Mouse (Mus musculus) cerebellum, adult 2 months (tissue): ENCODE data around the gene Mthfd1. TPM values are rescaled to one million over a fixed set of nuclear protein-coding genes. Genes with fewer than 3 reads are reported as not detected.
"Not testable (repeated sequence)": the region's sequence is repeated elsewhere in the genome, so short reads cannot be mapped to it uniquely, and the experiment has no call there.

ENCODE experiments used
- DNase-seq, 2 experiments: peaks; one replicate each; pipeline ENCODE4 v3.0.0; 2021
- H3K27ac ChIP-seq: fragments of 200-500 bp; 2 replicates; pipeline ENCODE4 v1.5.1; 2012; ENCODE audit warnings: low read length, control low read depth, inconsistent platforms; ENCODE audit not compliant: insufficient read depth
- H3K27me3 ChIP-seq: fragments of 200-500 bp; 2 replicates; pipeline ENCODE4 v1.6.1; 2012; ENCODE audit warnings: inconsistent platforms, mild to moderate bottlenecking, low read length, moderate library complexity; ENCODE audit not compliant: control insufficient read depth, insufficient read depth
- H3K4me1 ChIP-seq: fragments of 200-500 bp; 2 replicates; pipeline ENCODE4 v1.6.1; 2011; ENCODE audit warnings: low read length; ENCODE audit not compliant: control insufficient read depth, insufficient read depth
- H3K4me3 ChIP-seq: fragments of 200-500 bp; replicated peaks from 2 replicates; pipeline ENCODE3; 2011; ENCODE audit warnings: mild to moderate bottlenecking, low read depth, low read length, control low read depth; ENCODE audit not compliant: insufficient read depth
- CTCF ChIP-seq: fragments of 200-500 bp; IDR thresholded peaks from 2 replicates; pipeline ENCODE4 v1.5.1; 2011; ENCODE audit warnings: low read depth, mild to moderate bottlenecking, control low read depth, low read length, moderate library complexity, borderline replicate concordance; ENCODE audit not compliant: insufficient read depth
- POLR2A ChIP-seq: fragments of 200-500 bp; IDR thresholded peaks from 2 replicates; pipeline ENCODE4 v1.6.1; 2011; ENCODE audit warnings: low read length, control low read depth, borderline replicate concordance; ENCODE audit not compliant: insufficient read depth
- WGBS: fragments of 180-500 bp; shearing (Covaris S2); methylation state at CpG from one replicate; pipeline ENCODE4 v1.1.7; 2018; 5-methylcytosine and 5-hydroxymethylcytosine counted together
- polyA plus RNA-seq: library from polyadenylated mRNA; depleted of rRNA; stranded (reverse); fragments of >200 nt; gene quantifications from 2 replicates; pipeline ENCODE4 v1.2.3, GENCODE M21; 2012; rRNA removed

Gene Mthfd1
- 44.4 and 52.6 TPM in 2 replicates for polyA plus RNA-seq

GRCm38 (mm10) chr12:76254725-76255498 lies at the start of gene Mthfd1:
Mthfd1 (plus strand) TSS chr12:76255298.
- peak; percentile 94 to 98 for DNase-seq
- Histone ChIP-seq H3K4me3 (peak within 1 kb of the TSS; percentile 80), H3K4me1 (no peaks in the 10 kb centered on the region), H3K27me3 (no peaks in the 10 kb centered on the region), H3K27ac (peak within 1 kb of the TSS; percentile 48)
- TF ChIP-seq CTCF, result no peak
- TF ChIP-seq POLR2A, result peak; percentile 59
- WGBS, result 1% methylated on average over 43 of the region's 43 CpGs

GRCm38 (mm10) chr12:76209429-76209974 lies 45.6 kb upstream of the Mthfd1 start:
- H3K27me3 ChIP-seq, result no peaks in the 10 kb centered on the region
- no peak overlapping the region for H3K27ac ChIP-seq
- no peak for TF ChIP-seq POLR2A
- TF ChIP-seq CTCF, result no peak
- H3K4me1 ChIP-seq, result no peaks in the 10 kb centered on the region
- no peak overlapping the region for H3K4me3 ChIP-seq
- no peak for DNase-seq
- WGBS, result 94% methylated on average over 5 of the region's 5 CpGs

DNA sequence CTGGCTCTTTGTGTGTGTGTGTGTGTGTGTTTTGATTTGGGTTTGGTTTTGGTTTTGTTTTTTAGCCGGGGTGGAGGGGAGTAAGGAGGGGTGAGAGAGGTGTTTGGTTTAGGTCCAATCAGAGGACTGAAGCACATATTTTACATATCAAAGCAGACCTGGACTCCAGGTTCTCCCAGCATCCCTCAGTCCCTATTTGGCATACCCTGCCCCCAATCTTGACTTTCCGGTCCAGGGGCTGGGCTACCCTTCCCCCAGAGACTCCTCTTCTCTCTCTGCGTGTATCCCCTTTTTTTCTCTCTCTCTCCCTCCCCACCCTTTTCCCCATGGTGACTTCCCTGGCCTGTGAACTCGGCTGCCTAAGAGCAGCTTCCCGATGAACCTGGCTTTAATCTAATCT lies 40.0 kb upstream of the Mthfd1 start:
- Histone ChIP-seq H3K27ac (no peak overlapping the region), H3K4me1 (no peaks in the 10 kb centered on the region), H3K4me3 (no peak overlapping the region), H3K27me3 (no peaks in the 10 kb centered on the region)
- DNase-seq, result no peak
- 42% methylated on average over 5 of the region's 5 CpGs for WGBS
- TF ChIP-seq CTCF, result no peak
- TF ChIP-seq POLR2A, result no peak

- DNase-seq, result no peak
- Histone ChIP-seq H3K4me3 (no peak overlapping the region), H3K27me3 (no peaks in the 10 kb centered on the region), H3K4me1 (no peaks in the 10 kb centered on the region), H3K27ac (no peak overlapping the region)
- WGBS, result 66% methylated on average over 11 of the region's 11 CpGs
- TF ChIP-seq POLR2A (no peak), CTCF (no peak)
Observed at GRCm38 (mm10) chr12:76216716-76217115, 38.4 kb upstream of the Mthfd1 start.

- 71% methylated on average over 3 of the region's 8 CpGs for whole genome bisulfite sequencing
Observed at GRCm38 (mm10) chr12:76222104-76222503, 33.0 kb upstream of the Mthfd1 start.

GRCm38 (mm10) chr12:76230644-76231043 lies 24.5 kb upstream of the Mthfd1 start:
- no peaks in the 10 kb centered on the region for H3K4me1 ChIP-seq
- H3K27ac ChIP-seq, result no peak overlapping the region
- WGBS, result 65% methylated on average over 6 of the region's 6 CpGs
- no peak for DNase-seq
- TF ChIP-seq POLR2A (no peak), CTCF (no peak)
- no peak overlapping the region for H3K4me3 ChIP-seq
- H3K27me3 ChIP-seq, result no peaks in the 10 kb centered on the region

More at GRCm38 (mm10) chr12:76222104-76222503, 33.0 kb upstream of the Mthfd1 start:
- not testable (repeated sequence) for DNase-seq, H3K27me3 ChIP-seq, H3K4me1 ChIP-seq, H3K4me3 ChIP-seq, H3K27ac ChIP-seq

GRCm38 (mm10) chr12:76235253-76235652 lies 19.8 kb upstream of the Mthfd1 start:
- no peak for TF ChIP-seq CTCF
- TF ChIP-seq POLR2A, result no peak
- no peak for DNase-seq
- H3K27me3 ChIP-seq, result no peaks in the 10 kb centered on the region
- no peak overlapping the region for H3K27ac ChIP-seq
- 93% methylated on average over 6 of the region's 6 CpGs for WGBS
- no peak overlapping the region for H3K4me3 ChIP-seq
- no peaks in the 10 kb centered on the region for H3K4me1 ChIP-seq
